Mouse (Mus musculus): ENCODE results near the gene S100a11. TPM values are rescaled to one million over a fixed set of nuclear protein-coding genes. Genes with fewer than 3 reads are reported as not detected.

The S100a11 gene
- total and polyA plus RNA-seq, 3 experiments: 0.32 TPM; not detected in 2

DNA sequence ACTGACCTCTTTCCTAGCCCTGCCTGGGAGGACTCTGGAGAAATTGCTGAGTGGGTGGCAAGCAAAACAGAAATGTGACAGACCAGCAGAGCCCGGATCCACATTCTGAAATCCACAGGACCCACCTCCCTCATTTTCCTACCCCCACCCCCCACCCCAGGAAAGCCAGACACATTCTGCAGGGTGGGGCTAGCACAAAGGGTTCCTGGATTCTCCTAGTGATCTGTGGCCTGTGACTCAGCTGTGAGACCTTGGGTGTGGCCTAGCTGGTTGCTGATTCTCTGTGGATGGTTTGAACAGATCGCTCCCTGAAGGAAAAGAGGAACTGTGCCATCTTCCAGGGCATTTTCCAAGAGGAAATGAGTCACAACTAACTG lies 35.6 kb downstream of the S100a11 start:
- H3K4me3 ChIP-seq (ENCODE audit: control insufficient read depth in 1 of 2, insufficient read depth in 1 of 2, low read depth in 2 of 2, low read length in 2 of 2): peak overlapping the region; percentile 73 to 95
- peaks cover 5 to 18% of the 10 kb centered on the region in 2 experiments for H3K4me1 ChIP-seq (ENCODE audit: control insufficient read depth in 1 of 2, insufficient read depth in 2 of 2, low read length in 2 of 2)
- H3K9ac ChIP-seq (ENCODE audit: control insufficient read depth, low read depth, low read length, poor library complexity, severe bottlenecking): peak overlapping the region; percentile 69
- peak; percentile 85 for DNase-seq (ENCODE audit: low read depth, low spot score)
- TF ChIP-seq EP300 (IDR thresholded peaks at IDR 0.05; ENCODE audit: low read depth in 1 of 2, low read length in 2 of 2) (peak; percentile 42 to 59; a peak in 3 of 4 replicates), ETS1 (IDR thresholded peaks at IDR 0.05; ENCODE audit: low read depth, low read length) (peak; percentile 86), ZC3H11A (IDR thresholded peaks at IDR 0.05; ENCODE audit: low read depth, low read length) (no peak), SIN3A (IDR thresholded peaks at IDR 0.05; ENCODE audit: low read length) (peak; percentile 52), POLR2A (IDR thresholded peaks at IDR 0.05; ENCODE audit: control insufficient read depth in 1 of 2, insufficient read depth in 1 of 2, low read depth in 1 of 2, low read length in 2 of 2, poor library complexity in 1 of 2) (no peak), RCOR1 (IDR thresholded peaks at IDR 0.05; ENCODE audit: low read depth, low read length) (peak; percentile 80), JUND (IDR thresholded peaks at IDR 0.05; ENCODE audit: low read depth, low read length) (no peak), MXI1 (IDR thresholded peaks at IDR 0.05; ENCODE audit: low read depth, low read length) (peak; percentile 41; the same call in 1 of the 2 replicates), TAL1 (IDR thresholded peaks at IDR 0.05; ENCODE audit: low read length) (0 out of 2 replicates have a peak, but pooled peaks have one; percentile 8), MAX (IDR thresholded peaks at IDR 0.05; ENCODE audit: low read length) (no peak)
- no peaks in the 10 kb centered on the region for H3K27me3 ChIP-seq (ENCODE audit: control insufficient read depth in 1 of 2, insufficient read depth in 2 of 2, low read length in 2 of 2)
- peak overlapping the region; percentile 59 for H3K27ac ChIP-seq (ENCODE audit: control insufficient read depth, low read depth, low read length)
- H3K79me2 ChIP-seq (ENCODE audit: control insufficient read depth, insufficient read depth, low read length, poor library complexity): no peaks in the 10 kb centered on the region; the same call in 1 of the 2 replicates
- H3K9me3 ChIP-seq (replicated peaks; ENCODE audit: insufficient read depth, low read length): no peaks in the 10 kb centered on the region
- peaks cover 0 to 11% of the 10 kb centered on the region in 2 experiments; a peak in 2 of 4 replicates for H3K36me3 ChIP-seq (ENCODE audit: control insufficient read depth in 1 of 2, insufficient read depth in 2 of 2, low read length in 2 of 2)

DNA sequence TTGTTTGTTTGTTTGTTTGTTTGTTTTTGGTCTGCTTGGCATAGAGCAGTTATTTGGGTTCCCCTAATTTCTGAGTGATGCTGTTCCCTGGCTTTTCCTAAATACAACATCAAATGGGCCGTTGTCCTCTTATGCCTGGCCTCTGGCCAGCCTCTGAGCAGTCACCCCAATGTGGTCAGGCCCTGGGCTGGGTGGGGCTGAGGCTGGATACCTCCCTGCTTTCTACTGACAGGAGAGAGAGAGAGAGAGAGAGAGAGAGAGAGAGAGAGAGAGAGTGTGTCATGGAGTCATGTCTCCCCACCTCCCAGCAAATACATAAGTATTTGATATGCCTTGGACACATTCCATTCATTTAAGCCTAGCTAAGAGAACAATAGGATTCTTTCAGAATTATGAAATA lies 36.3 kb downstream of the S100a11 start:
- H3K4me3 ChIP-seq (ENCODE audit: control insufficient read depth in 1 of 2, insufficient read depth in 1 of 2, low read depth in 2 of 2, low read length in 2 of 2): peak overlapping the region; percentile 21 to 73; a peak in 2 of 4 replicates
- H3K4me1 ChIP-seq (ENCODE audit: control insufficient read depth in 1 of 2, insufficient read depth in 2 of 2, low read length in 2 of 2): peaks cover 5 to 18% of the 10 kb centered on the region in 2 experiments
- H3K79me2 ChIP-seq (ENCODE audit: control insufficient read depth, insufficient read depth, low read length, poor library complexity): no peaks in the 10 kb centered on the region; the same call in 1 of the 2 replicates
- no peak overlapping the region for H3K27ac ChIP-seq (ENCODE audit: control insufficient read depth, low read depth, low read length)
- no peaks in the 10 kb centered on the region for H3K9me3 ChIP-seq (replicated peaks; ENCODE audit: insufficient read depth, low read length)
- no peak for DNase-seq (ENCODE audit: low read depth, low spot score)
- H3K27me3 ChIP-seq (ENCODE audit: control insufficient read depth in 1 of 2, insufficient read depth in 2 of 2, low read length in 2 of 2): no peaks in the 10 kb centered on the region
- TF ChIP-seq JUND (IDR thresholded peaks at IDR 0.05; ENCODE audit: low read depth, low read length) (peak; percentile 88; the same call in 1 of the 2 replicates), ZC3H11A (IDR thresholded peaks at IDR 0.05; ENCODE audit: low read depth, low read length) (no peak), EP300 (IDR thresholded peaks at IDR 0.05; ENCODE audit: low read depth in 1 of 2, low read length in 2 of 2) (no peak), MYB (IDR thresholded peaks at IDR 0.05; ENCODE audit: low read depth, low read length) (no peak), KAT2A (conservative IDR thresholded peaks at IDR 0.05; ENCODE audit: low read depth, low read length) (no peak), MAZ (IDR thresholded peaks at IDR 0.05; ENCODE audit: low read depth, low read length) (no peak)
- peaks cover under 1 to 11% of the 10 kb centered on the region in 2 experiments; a peak in 3 of 4 replicates for H3K36me3 ChIP-seq (ENCODE audit: control insufficient read depth in 1 of 2, insufficient read depth in 2 of 2, low read length in 2 of 2)
- H3K9ac ChIP-seq (ENCODE audit: control insufficient read depth, low read depth, low read length, poor library complexity, severe bottlenecking): peak overlapping the region; percentile 2; the same call in 1 of the 2 replicates

DNA sequence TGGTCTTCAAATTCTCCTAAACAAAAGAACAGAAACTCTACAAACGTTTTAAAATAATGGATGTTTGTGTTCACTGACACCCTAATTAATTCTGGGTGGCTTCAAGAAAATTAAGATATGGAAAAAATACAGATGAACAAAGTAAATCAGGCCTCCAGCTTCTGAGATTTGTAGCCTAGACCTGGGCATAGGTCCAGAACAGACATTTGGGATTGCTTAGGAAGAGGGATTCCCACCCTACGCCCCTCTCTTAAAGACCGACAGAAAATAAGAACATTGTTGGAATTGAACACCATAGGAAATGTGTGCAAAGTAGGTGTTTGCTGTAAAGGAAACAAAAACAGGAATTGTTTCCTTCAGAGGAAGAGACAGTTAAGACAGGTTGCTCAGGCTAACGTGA lies 37.2 kb downstream of the S100a11 start:
- Histone ChIP-seq H3K27me3 (ENCODE audit: control insufficient read depth in 1 of 2, insufficient read depth in 2 of 2, low read length in 2 of 2) (no peaks in the 10 kb centered on the region), H3K27ac (ENCODE audit: control insufficient read depth, low read depth, low read length) (no peak overlapping the region), H3K36me3 (ENCODE audit: control insufficient read depth in 1 of 2, insufficient read depth in 2 of 2, low read length in 2 of 2) (peaks cover 2 to 9% of the 10 kb centered on the region in 2 experiments; a peak in 3 of 4 replicates), H3K4me3 (ENCODE audit: control insufficient read depth in 1 of 2, insufficient read depth in 1 of 2, low read depth in 2 of 2, low read length in 2 of 2) (no peak overlapping the region), H3K9me3 (replicated peaks; ENCODE audit: insufficient read depth, low read length) (no peaks in the 10 kb centered on the region), H3K4me1 (ENCODE audit: control insufficient read depth in 1 of 2, insufficient read depth in 2 of 2, low read length in 2 of 2) (peaks cover 2 to 14% of the 10 kb centered on the region in 2 experiments), H3K79me2 (ENCODE audit: control insufficient read depth, insufficient read depth, low read length, poor library complexity) (no peaks in the 10 kb centered on the region; the same call in 1 of the 2 replicates), H3K9ac (ENCODE audit: control insufficient read depth, low read depth, low read length, poor library complexity, severe bottlenecking) (no peak overlapping the region)
- TF ChIP-seq UBTF (IDR thresholded peaks at IDR 0.05; ENCODE audit: borderline replicate concordance, insufficient read depth, low read depth, low read length) (no peak), RAD21 (IDR thresholded peaks at IDR 0.05; ENCODE audit: low read depth, low read length) (no peak), MYB (IDR thresholded peaks at IDR 0.05; ENCODE audit: low read depth, low read length) (no peak), HCFC1 (IDR thresholded peaks at IDR 0.05; ENCODE audit: low read depth, low read length) (no peak), ELF1 (IDR thresholded peaks at IDR 0.05; ENCODE audit: low read depth, low read length) (no peak), POLR2A (IDR thresholded peaks at IDR 0.05; ENCODE audit: control insufficient read depth in 1 of 2, insufficient read depth in 1 of 2, low read depth in 1 of 2, low read length in 2 of 2, poor library complexity in 1 of 2) (no peak), TCF12 (IDR thresholded peaks at IDR 0.05; ENCODE audit: low read depth, low read length) (no peak)
- DNase-seq (ENCODE audit: low read depth, low spot score): no peak

Data from MEL (cell line).